Mouse (Mus musculus): ENCODE measurements around the gene I830077J02Rik. TPM values are rescaled to one million over a fixed set of nuclear protein-coding genes. Genes with fewer than 3 reads are reported as not detected.
"Not testable (repeated sequence)": the region's sequence is repeated elsewhere in the genome, so short reads cannot be mapped to it uniquely, and the experiment has no call there.

I830077J02Rik gene
- polyA plus RNA-seq, 1 experiment from 2014 or later, result 0.46 TPM

GRCm38 (mm10) chr3:105936111-105936510, 3.6 kb upstream of the I830077J02Rik start:
- Histone ChIP-seq H3K27me3 (no peaks in the 10 kb centered on the region), H3K9me3 (no peaks in the 10 kb centered on the region), H3K4me3 (no peak overlapping the region), H3K9ac (no peak overlapping the region), H3K27ac (no peak overlapping the region), H3K36me3 (peaks cover 23% of the 10 kb centered on the region), H3K4me1 (no peaks in the 10 kb centered on the region), H3K4me2 (replicated peaks) (no peak overlapping the region)
- 86% methylated on average over 4 of the region's 4 CpGs for WGBS
- no peak for ATAC-seq (ENCODE audit: insufficient number of reproducible peaks, insufficient read depth, low FRiP score, low TSS enrichment)

- no peak for ATAC-seq (ENCODE audit: insufficient number of reproducible peaks, insufficient read depth, low FRiP score, low TSS enrichment)
- no peak overlapping the region for H3K27ac ChIP-seq
- H3K36me3 ChIP-seq, result peaks cover 15% of the 10 kb centered on the region
- 90% methylated on average over 5 of the region's 5 CpGs for WGBS
- H3K9me3 ChIP-seq, result no peaks in the 10 kb centered on the region
- H3K27me3 ChIP-seq, result no peaks in the 10 kb centered on the region
- H3K4me1 ChIP-seq, result no peaks in the 10 kb centered on the region
- no peak overlapping the region for H3K9ac ChIP-seq
- no peak overlapping the region for H3K4me3 ChIP-seq
- H3K4me2 ChIP-seq (replicated peaks), result no peak overlapping the region
These were observed 2.6 kb upstream of the I830077J02Rik start for GRCm38 (mm10) chr3:105935033-105935432.

- no peak overlapping the region for H3K4me3 ChIP-seq
- WGBS, result 93% methylated on average over 6 of the region's 6 CpGs
- peaks cover 11% of the 10 kb centered on the region; the same call in 1 of the 2 replicates for H3K36me3 ChIP-seq
- H3K9me3 ChIP-seq, result no peaks in the 10 kb centered on the region
- H3K4me1 ChIP-seq, result no peaks in the 10 kb centered on the region
- H3K27me3 ChIP-seq, result no peaks in the 10 kb centered on the region
- H3K27ac ChIP-seq, result no peak overlapping the region
- no peak overlapping the region for H3K4me2 ChIP-seq (replicated peaks)
- ATAC-seq (ENCODE audit: insufficient number of reproducible peaks, insufficient read depth, low FRiP score, low TSS enrichment), result no peak
- H3K9ac ChIP-seq, result no peak overlapping the region
These were observed 1.5 kb upstream of the I830077J02Rik start for GRCm38 (mm10) chr3:105933926-105934325.

- H3K4me3 ChIP-seq, result no peak overlapping the region
- no peak for ATAC-seq (ENCODE audit: insufficient number of reproducible peaks, insufficient read depth, low FRiP score, low TSS enrichment)
- no peaks in the 10 kb centered on the region for H3K4me1 ChIP-seq
- H3K27ac ChIP-seq, result no peak overlapping the region
- 86% methylated on average over 2 of the region's 2 CpGs for WGBS
- no peak overlapping the region for H3K4me2 ChIP-seq (replicated peaks)
- H3K9me3 ChIP-seq, result no peaks in the 10 kb centered on the region
- no peak overlapping the region for H3K9ac ChIP-seq
- no peaks in the 10 kb centered on the region for H3K27me3 ChIP-seq
- H3K36me3 ChIP-seq, result no peaks in the 10 kb centered on the region
These were observed 1.4 kb downstream of the I830077J02Rik start for GRCm38 (mm10) chr3:105931095-105931494.

- H3K4me1 ChIP-seq, result no peaks in the 10 kb centered on the region
- ATAC-seq (ENCODE audit: insufficient number of reproducible peaks, insufficient read depth, low FRiP score, low TSS enrichment), result no peak
- H3K4me2 ChIP-seq (replicated peaks), result no peak overlapping the region
These were observed 2.6 kb downstream of the I830077J02Rik start for GRCm38 (mm10) chr3:105929821-105930220.

GRCm38 (mm10) chr3:105928781-105929180, 3.7 kb downstream of the I830077J02Rik start:
- no peaks in the 10 kb centered on the region for H3K27me3 ChIP-seq
- no peak overlapping the region for H3K27ac ChIP-seq
- H3K4me3 ChIP-seq, result no peak overlapping the region
- no peaks in the 10 kb centered on the region for H3K36me3 ChIP-seq
- H3K4me2 ChIP-seq (replicated peaks), result no peak overlapping the region
- H3K4me1 ChIP-seq, result no peaks in the 10 kb centered on the region
- no peaks in the 10 kb centered on the region for H3K9me3 ChIP-seq
- no peak overlapping the region for H3K9ac ChIP-seq
- no peak for ATAC-seq (ENCODE audit: insufficient number of reproducible peaks, insufficient read depth, low FRiP score, low TSS enrichment)
- 81% methylated on average over 6 of the region's 6 CpGs for WGBS

More at GRCm38 (mm10) chr3:105929821-105930220, 2.6 kb downstream of the I830077J02Rik start:
- H3K27ac ChIP-seq, result no peak overlapping the region
- H3K9me3 ChIP-seq, result no peaks in the 10 kb centered on the region
- no peak overlapping the region for H3K4me3 ChIP-seq
- no peaks in the 10 kb centered on the region for H3K27me3 ChIP-seq
- no peak overlapping the region for H3K9ac ChIP-seq
- 79% methylated on average over 7 of the region's 7 CpGs for WGBS
- H3K36me3 ChIP-seq, result no peaks in the 10 kb centered on the region

- H3K36me3 ChIP-seq, result no peaks in the 10 kb centered on the region
- no peak overlapping the region for H3K9ac ChIP-seq
- no peak overlapping the region for H3K4me3 ChIP-seq
- WGBS, result 85% methylated on average over 3 of the region's 3 CpGs
- no peak for ATAC-seq (ENCODE audit: insufficient number of reproducible peaks, insufficient read depth, low FRiP score, low TSS enrichment)
- no peak overlapping the region for H3K4me2 ChIP-seq (replicated peaks)
- no peaks in the 10 kb centered on the region for H3K27me3 ChIP-seq
- H3K27ac ChIP-seq, result no peak overlapping the region
- no peaks in the 10 kb centered on the region for H3K4me1 ChIP-seq
- H3K9me3 ChIP-seq, result no peaks in the 10 kb centered on the region
These were observed 4.3 kb downstream of the I830077J02Rik start for GRCm38 (mm10) chr3:105928195-105928569.

- Histone ChIP-seq H3K4me2 (replicated peaks) (no peak overlapping the region), H3K4me1 (no peaks in the 10 kb centered on the region), H3K9me3 (no peaks in the 10 kb centered on the region), H3K36me3 (no peaks in the 10 kb centered on the region), H3K27me3 (no peaks in the 10 kb centered on the region), H3K9ac (no peak overlapping the region), H3K27ac (no peak overlapping the region), H3K4me3 (no peak overlapping the region)
- WGBS, result 75% methylated on average over 7 of the region's 7 CpGs
- ATAC-seq (ENCODE audit: insufficient number of reproducible peaks, insufficient read depth, low FRiP score, low TSS enrichment), result no peak
These were observed 4.8 kb downstream of the I830077J02Rik start for GRCm38 (mm10) chr3:105927561-105928194.

GRCm38 (mm10) chr3:105924616-105925015, 7.8 kb downstream of the I830077J02Rik start:
- no peaks in the 10 kb centered on the region for H3K36me3 ChIP-seq
- H3K9me3 ChIP-seq, result no peaks in the 10 kb centered on the region
- WGBS, result 82% methylated on average over 9 of the region's 9 CpGs
- no peak for ATAC-seq (ENCODE audit: insufficient number of reproducible peaks, insufficient read depth, low FRiP score, low TSS enrichment)
- H3K4me3 ChIP-seq, result no peak overlapping the region
- no peaks in the 10 kb centered on the region for H3K27me3 ChIP-seq
- H3K27ac ChIP-seq, result no peak overlapping the region
- H3K4me1 ChIP-seq, result no peaks in the 10 kb centered on the region
- H3K4me2 ChIP-seq (replicated peaks), result no peak overlapping the region
- H3K9ac ChIP-seq, result no peak overlapping the region

- H3K36me3 ChIP-seq, result no peaks in the 10 kb centered on the region
- no peaks in the 10 kb centered on the region; the same call in 1 of the 2 replicates for H3K4me1 ChIP-seq
- H3K4me3 ChIP-seq, result no peak overlapping the region
- ATAC-seq (ENCODE audit: insufficient number of reproducible peaks, insufficient read depth, low FRiP score, low TSS enrichment), result no peak
- H3K9ac ChIP-seq, result no peak overlapping the region
- no peak overlapping the region for H3K27ac ChIP-seq
- H3K4me2 ChIP-seq (replicated peaks), result no peak overlapping the region
- 85% methylated on average over 2 of the region's 2 CpGs for WGBS
- no peaks in the 10 kb centered on the region for H3K9me3 ChIP-seq
- no peaks in the 10 kb centered on the region for H3K27me3 ChIP-seq
These were observed 10.5 kb downstream of the I830077J02Rik start for GRCm38 (mm10) chr3:105921959-105922358.

- H3K36me3 ChIP-seq; H3K4me2 ChIP-seq (replicated peaks); H3K4me3 ChIP-seq; H3K27me3 ChIP-seq; H3K4me1 ChIP-seq; H3K9ac ChIP-seq; H3K9me3 ChIP-seq; H3K27ac ChIP-seq; ATAC-seq (ENCODE audit: insufficient number of reproducible peaks, insufficient read depth, low FRiP score, low TSS enrichment): not testable (repeated sequence)
These were observed 11.7 kb downstream of the I830077J02Rik start for GRCm38 (mm10) chr3:105920743-105921142.

- Histone ChIP-seq H3K27me3 (no peaks in the 10 kb centered on the region), H3K9ac (no peak overlapping the region), H3K27ac (no peak overlapping the region), H3K4me2 (replicated peaks) (no peak overlapping the region), H3K9me3 (no peaks in the 10 kb centered on the region), H3K4me1 (no peaks in the 10 kb centered on the region; the same call in 1 of the 2 replicates), H3K36me3 (no peaks in the 10 kb centered on the region), H3K4me3 (no peak overlapping the region)
- WGBS, result 64% methylated on average over 3 of the region's 3 CpGs
- no peak for ATAC-seq (ENCODE audit: insufficient number of reproducible peaks, insufficient read depth, low FRiP score, low TSS enrichment)
These were observed 14.1 kb downstream of the I830077J02Rik start for GRCm38 (mm10) chr3:105918355-105918745.
